Mouse (Mus musculus) heart, adult 2 months (tissue): ENCODE measurements around the gene Dalrd3. TPM values are rescaled to one million over a fixed set of nuclear protein-coding genes. Genes with fewer than 3 reads are reported as not detected.
A peak's percentile ranks its signal among the peaks of the same experiment; 100 is the strongest.

Experiments used
- DNase-seq, 2 experiments: peaks; one replicate each; pipeline ENCODE4 v3.0.0; 2021
- H3K27ac ChIP-seq: fragments of 200-600 bp; 2 replicates; pipeline ENCODE4 v1.8.1; 2022
- H3K27me3 ChIP-seq: fragments of 200-500 bp; 2 replicates; pipeline ENCODE4 v1.6.1; 2012; ENCODE audit warnings: mild to moderate bottlenecking, low read length, inconsistent platforms, mixed read lengths; ENCODE audit not compliant: control insufficient read depth, insufficient read depth
- H3K36me3 ChIP-seq: fragments of 200-500 bp; 2 replicates; pipeline ENCODE4 v1.6.1; 2012; ENCODE audit warnings: low read length, inconsistent platforms; ENCODE audit not compliant: control insufficient read depth, insufficient read depth
- H3K4me1 ChIP-seq: fragments of 200-500 bp; 2 replicates; pipeline ENCODE4 v1.6.1; 2011; ENCODE audit warnings: low read length; ENCODE audit not compliant: control insufficient read depth, insufficient read depth
- H3K4me3 ChIP-seq: fragments of 200-600 bp; 2 replicates; pipeline ENCODE4 v1.8.1; 2022
- H3K79me2 ChIP-seq: fragments of 200-500 bp; replicated peaks from 2 replicates; pipeline ENCODE4 v1.6.1; 2012; ENCODE audit warnings: mild to moderate bottlenecking, inconsistent platforms, low read length, moderate library complexity, mixed read lengths; ENCODE audit not compliant: control insufficient read depth, insufficient read depth
- H3K9ac ChIP-seq: fragments of 200-500 bp; 2 replicates; pipeline ENCODE4 v1.6.1; 2012; ENCODE audit warnings: low read depth, mild to moderate bottlenecking, control low read depth, inconsistent platforms, low read length, mixed read lengths
- CTCF ChIP-seq: fragments of 200-600 bp; IDR thresholded peaks from 2 replicates; pipeline ENCODE4 v1.8.1; 2022; ENCODE audit warnings: antibody characterized with exemption, mild to moderate bottlenecking, moderate library complexity
- EP300 ChIP-seq: fragments of 200-500 bp; IDR thresholded peaks from 2 replicates; pipeline ENCODE4 v1.6.1; 2011; ENCODE audit warnings: low read depth, low read length, control low read depth; ENCODE audit not compliant: insufficient read depth
- POLR2A ChIP-seq: fragments of 200-500 bp; IDR thresholded peaks from 2 replicates; pipeline ENCODE4 v1.6.1; 2011; ENCODE audit warnings: mild to moderate bottlenecking, low read depth, low read length, control low read depth; ENCODE audit not compliant: insufficient read depth
- WGBS: fragments of 180-500 bp; shearing (Covaris S2); methylation state at CpG from one replicate; pipeline ENCODE4 v1.1.7; 2018; 5-methylcytosine and 5-hydroxymethylcytosine counted together
- intact Hi-C: fragments of 180-260 bp; cut with DNase I; formaldehyde crosslinking; loops from one replicate; pipeline ENCODE4 v1.15.1; 2025
- polyA plus RNA-seq: library from polyadenylated mRNA; depleted of rRNA; stranded (reverse); fragments of >200 nt; gene quantifications from 2 replicates; pipeline ENCODE4 v1.2.3, GENCODE M21; 2012
- total RNA-seq, 2 experiments: library from RNA; stranded (reverse); gene quantifications; 2 replicates each; pipeline ENCODE4 v1.2.3; 2021

The Dalrd3 gene
- total and polyA plus RNA-seq, 3 experiments: 22.8 to 81.5 (median 25.6) TPM

DNA sequence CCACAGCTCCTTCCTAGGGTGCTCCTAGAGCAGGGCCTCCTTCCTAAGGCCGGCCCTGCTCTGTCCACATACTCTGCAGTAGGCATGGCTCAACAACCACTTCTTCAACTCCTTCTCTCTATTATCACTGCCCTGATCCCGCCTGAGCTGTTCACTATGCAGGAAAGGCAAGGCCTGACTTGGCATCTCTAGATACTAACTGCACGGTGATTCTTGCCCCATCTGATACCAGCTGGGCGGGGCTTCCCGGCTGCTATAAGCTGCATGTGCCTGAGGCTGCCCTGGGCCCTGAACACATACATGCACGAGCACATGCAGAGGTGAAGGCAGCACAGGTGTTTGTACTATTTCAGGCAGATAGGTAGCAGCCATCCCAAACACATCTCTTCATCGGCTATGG is 5.6 kb upstream of the Dalrd3 start:
- no peaks in the 10 kb centered on the region for H3K27me3 ChIP-seq
- intact Hi-C loops: no loop called here
- peaks cover 7% of the 10 kb centered on the region for H3K4me1 ChIP-seq
- WGBS: 69% methylated on average over 7 of the region's 7 CpGs
- H3K36me3 ChIP-seq: no peaks in the 10 kb centered on the region
- TF ChIP-seq CTCF (no peak), POLR2A (0 out of 2 replicates have a peak, but pooled peaks have one; percentile 8)
- DNase-seq: no peak
- H3K27ac ChIP-seq: no peak overlapping the region
- no peaks in the 10 kb centered on the region for H3K79me2 ChIP-seq
- H3K4me3 ChIP-seq: no peak overlapping the region
- no peak overlapping the region for H3K9ac ChIP-seq

DNA sequence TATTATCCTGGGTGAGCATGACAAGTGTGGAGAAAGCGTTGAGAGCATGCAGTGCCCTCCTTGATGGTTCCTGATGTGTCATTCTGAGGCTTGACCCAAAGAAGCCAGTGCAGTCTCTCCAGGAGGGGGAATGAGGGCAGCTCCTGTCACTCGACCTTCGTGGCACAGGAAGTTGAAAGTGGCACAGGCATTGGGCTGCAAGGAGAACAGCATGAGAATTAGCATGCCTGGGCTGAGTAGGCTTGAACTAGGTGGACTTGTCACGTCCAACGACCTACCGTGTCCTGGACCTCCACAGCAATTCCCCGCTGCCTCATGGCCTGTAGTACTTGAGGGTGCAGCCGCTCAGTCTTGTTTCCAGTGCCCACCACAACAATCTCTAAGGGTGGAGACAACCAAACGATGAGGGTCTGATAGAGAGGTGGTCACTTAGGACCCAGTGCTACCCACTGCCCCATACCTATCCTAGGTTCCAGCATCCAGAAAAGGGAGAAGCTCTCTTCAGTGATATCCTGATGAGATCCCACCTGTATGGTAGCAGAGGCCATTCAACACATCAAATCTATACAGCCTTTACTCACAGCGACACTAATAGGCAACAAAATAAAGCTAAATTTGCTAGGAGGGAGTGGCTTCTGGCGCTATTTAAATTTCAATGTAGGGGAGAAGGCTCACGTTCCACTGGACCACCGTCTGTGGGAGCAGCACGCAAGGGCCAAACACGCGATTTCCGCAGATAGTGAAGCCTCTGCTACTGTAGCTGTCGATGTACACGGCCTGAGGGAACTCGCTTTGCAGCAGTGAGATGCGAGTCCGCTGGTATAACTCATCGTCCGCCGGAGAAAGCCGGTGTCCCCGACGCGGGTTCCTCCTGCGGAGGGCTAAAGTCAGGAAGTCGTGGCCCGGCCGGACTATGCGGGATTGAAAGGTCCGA is 3.5 kb upstream of the Dalrd3 start:
- intact Hi-C loops: loop anchor here (2.0 kb wide), 1 partner anchor 49 kb away; the partner anchor contains the start of gene Qrich1
- no peak for DNase-seq
- peaks cover 7% of the 10 kb centered on the region for H3K4me1 ChIP-seq
- no peaks in the 10 kb centered on the region for H3K79me2 ChIP-seq
- H3K4me3 ChIP-seq: peak overlapping the region; percentile 88
- H3K9ac ChIP-seq: peak overlapping the region; percentile 76
- H3K27me3 ChIP-seq: no peaks in the 10 kb centered on the region
- 12% methylated on average over 35 of the region's 35 CpGs for WGBS
- no peaks in the 10 kb centered on the region for H3K36me3 ChIP-seq
- H3K27ac ChIP-seq: peak overlapping the region; percentile 95
- TF ChIP-seq EP300 (no peak), CTCF (no peak), POLR2A (no peak)

DNA sequence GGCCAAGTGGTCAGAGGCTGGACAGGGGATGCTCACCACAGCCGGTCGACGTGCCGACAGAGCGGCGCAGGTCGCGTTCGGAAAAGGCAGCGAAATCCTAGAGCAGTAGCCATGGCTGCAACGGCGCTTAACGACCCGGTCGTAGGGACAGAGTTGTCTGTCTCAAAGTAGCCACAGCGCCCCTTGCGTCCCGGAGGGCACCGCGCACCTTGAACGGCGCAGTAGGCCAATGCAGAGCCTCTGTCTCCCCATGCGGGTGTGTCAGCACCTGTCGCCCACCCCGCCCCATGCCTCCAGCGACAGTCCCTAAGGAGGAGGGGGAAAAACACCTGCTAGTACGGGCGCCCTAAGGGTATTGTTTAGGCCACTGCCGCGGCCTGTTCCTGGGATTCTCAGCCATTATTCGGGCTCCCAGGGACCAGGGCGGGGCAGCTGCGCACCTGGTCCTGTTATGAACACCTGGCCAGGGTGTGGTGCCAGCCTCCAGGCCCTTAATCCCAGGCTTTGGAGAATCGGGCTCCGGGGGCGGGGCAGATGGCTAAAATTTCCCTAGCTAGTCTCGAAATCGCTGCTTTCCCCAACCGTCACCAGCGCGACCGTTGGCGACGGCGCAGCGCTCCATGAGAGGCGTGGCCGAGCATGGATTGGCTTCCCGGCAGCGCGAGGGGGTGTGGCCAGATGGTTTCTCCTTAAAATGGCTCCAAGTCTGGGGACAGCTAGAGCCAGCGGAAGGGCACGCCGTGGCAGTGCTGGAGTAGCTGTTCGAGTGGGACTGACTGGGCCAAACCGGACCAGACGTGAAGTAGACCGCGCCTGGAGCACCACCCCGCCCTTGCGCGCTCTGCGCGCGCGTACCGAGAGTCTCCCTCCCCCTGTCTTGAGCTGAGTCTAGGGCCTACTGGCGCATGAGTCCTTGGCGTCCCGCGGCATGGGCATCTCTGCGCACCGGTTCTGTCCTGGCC is 2.6 kb upstream of the Dalrd3 start, which contains the start of gene Ndufaf3:
TSS of gene Ndufaf3 (minus strand) at position 620 of the 962 bp plus-strand sequence.
- DNase-seq: peak; percentile 97
- Histone ChIP-seq H3K4me1 (peaks cover 7% of the 10 kb centered on the region), H3K27me3 (no peaks in the 10 kb centered on the region), H3K36me3 (no peaks in the 10 kb centered on the region), H3K27ac (peak within 1 kb of the TSS; percentile 95), H3K4me3 (peak within 1 kb of the TSS; percentile 88), H3K9ac (peak within 1 kb of the TSS; percentile 76), H3K79me2 (no peaks in the 10 kb centered on the region)
- intact Hi-C loops: loop anchor here (2.0 kb wide), 1 partner anchor 50 kb away; the partner anchor contains the start of gene Qrich1
- WGBS: under 1% methylated on average over 73 of the region's 73 CpGs
- TF ChIP-seq POLR2A (peak; percentile 99), EP300 (peak; percentile 81), CTCF (no peak; the same call in none of the 2 replicates)

DNA sequence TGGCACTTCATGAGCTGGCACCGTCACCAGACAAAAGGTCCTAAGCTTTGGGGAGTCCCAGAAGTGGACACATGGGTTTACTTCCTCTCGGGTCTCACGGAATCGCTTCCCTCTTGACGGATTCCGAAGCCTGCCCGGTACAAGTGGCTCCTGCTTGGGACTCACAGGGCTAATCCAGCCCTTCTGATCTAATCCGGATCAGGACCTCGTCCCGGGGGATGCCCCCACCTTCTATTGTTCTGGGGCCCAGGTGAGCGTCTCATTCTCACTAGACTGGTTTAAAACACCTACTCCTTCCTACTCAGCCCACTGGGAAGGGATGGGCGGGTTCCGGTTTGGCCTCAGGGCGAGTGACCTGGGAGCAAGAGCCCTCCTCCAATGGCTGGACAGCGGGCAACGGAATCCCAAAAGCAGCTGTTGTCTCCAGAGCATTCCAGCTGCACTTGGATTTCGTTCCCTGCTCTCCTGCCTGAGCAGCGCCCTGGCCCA is 1.7 kb upstream of the Dalrd3 start:
- peak; percentile 57 to 59 for DNase-seq
- TF ChIP-seq POLR2A (no peak), CTCF (no peak), EP300 (no peak)

DNA sequence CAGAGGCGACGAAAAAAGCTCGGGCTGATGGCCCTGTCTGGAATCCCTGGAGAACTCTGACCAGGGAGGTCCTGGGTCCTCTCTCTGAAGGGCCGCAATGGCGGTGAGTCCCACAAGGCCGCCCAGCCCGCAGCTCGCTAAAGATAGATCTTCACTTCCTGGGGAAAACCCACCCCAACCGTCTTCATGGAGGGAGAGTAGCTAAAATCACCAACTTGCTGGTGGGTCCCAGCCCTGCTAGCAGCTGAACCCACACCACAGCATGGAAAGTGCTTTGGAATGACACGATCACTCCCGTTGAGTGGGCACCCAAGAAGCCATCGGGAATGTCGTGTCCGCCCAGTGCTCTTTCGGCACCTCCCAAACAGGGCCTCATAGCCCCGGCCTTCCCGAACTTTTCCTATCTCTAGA is 1.2 kb upstream of the Dalrd3 start:
- Histone ChIP-seq H3K9ac (no peak overlapping the region), H3K4me3 (peak overlapping the region; percentile 88), H3K27me3 (no peaks in the 10 kb centered on the region), H3K27ac (peak overlapping the region; percentile 95), H3K79me2 (no peaks in the 10 kb centered on the region), H3K36me3 (no peaks in the 10 kb centered on the region), H3K4me1 (peaks cover 7% of the 10 kb centered on the region)
- no peak for DNase-seq
- intact Hi-C loops: no loop called here
- WGBS: 55% methylated on average over 17 of the region's 17 CpGs
- TF ChIP-seq CTCF (no peak), POLR2A (no peak), EP300 (no peak)

More for the DNA sequence above, 1.7 kb upstream of the Dalrd3 start:
- Histone ChIP-seq H3K27ac (peak overlapping the region; percentile 95), H3K27me3 (no peaks in the 10 kb centered on the region), H3K79me2 (no peaks in the 10 kb centered on the region), H3K36me3 (no peaks in the 10 kb centered on the region), H3K9ac (peak overlapping the region; percentile 69), H3K4me3 (peak overlapping the region; percentile 88), H3K4me1 (peaks cover 7% of the 10 kb centered on the region)
- WGBS: 3% methylated on average over 18 of the region's 18 CpGs
- intact Hi-C loops: loop anchor here (2.0 kb wide), 1 partner anchor 51 kb away; the partner anchor contains the start of gene Qrich1
